Mouse (Mus musculus) cerebellum, adult 9-11 months (tissue): Measurements from ENCODE around the gene Gpnmb.

ENCODE experiments used
- DNase-seq: peaks from one replicate; pipeline ENCODE4 v3.0.0; 2022

Gene Gpnmb

DNA sequence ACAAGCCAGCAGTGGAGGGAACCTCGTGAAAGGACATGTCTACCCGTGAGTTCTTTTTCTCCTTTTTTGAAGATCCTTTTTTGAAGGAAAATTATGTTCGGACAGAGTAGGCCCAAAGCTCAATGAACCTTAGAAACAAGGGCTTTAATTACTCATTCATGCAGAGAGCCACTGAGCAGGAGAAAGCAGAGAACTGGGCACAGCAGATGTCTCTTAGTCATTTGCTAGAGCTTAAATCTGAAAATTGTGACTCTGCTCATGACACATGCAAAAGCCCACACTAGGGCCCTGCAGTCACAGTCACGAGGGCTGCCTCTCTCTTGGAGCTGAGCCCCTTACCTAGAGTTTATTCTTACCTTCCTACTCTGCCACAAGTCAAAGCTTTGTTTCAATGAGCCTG lies 3.6 kb upstream of the Gpnmb start:
- DNase-seq, result no peak

DNA sequence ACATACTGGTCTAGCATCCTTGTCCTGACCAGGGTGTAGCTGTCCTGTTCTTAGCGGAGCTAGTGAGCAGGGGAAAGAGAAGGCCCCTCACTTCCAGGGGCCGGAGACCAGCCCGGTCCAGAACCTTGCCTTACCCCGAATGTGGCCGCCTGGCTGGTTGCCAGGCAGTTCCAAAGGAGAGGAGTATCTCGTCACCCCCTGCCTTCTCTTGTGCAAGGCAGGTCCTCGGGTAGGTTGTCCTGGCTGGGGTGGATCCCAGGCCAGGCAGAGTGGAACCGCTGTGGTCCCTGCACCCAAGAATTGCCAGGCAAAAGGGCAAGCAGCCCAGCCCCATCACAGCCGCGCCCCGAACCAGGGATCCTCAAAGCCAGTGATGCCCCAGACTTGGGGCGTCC lies 919 bp downstream of the Gpnmb start:
- DNase-seq, result no peak

DNA sequence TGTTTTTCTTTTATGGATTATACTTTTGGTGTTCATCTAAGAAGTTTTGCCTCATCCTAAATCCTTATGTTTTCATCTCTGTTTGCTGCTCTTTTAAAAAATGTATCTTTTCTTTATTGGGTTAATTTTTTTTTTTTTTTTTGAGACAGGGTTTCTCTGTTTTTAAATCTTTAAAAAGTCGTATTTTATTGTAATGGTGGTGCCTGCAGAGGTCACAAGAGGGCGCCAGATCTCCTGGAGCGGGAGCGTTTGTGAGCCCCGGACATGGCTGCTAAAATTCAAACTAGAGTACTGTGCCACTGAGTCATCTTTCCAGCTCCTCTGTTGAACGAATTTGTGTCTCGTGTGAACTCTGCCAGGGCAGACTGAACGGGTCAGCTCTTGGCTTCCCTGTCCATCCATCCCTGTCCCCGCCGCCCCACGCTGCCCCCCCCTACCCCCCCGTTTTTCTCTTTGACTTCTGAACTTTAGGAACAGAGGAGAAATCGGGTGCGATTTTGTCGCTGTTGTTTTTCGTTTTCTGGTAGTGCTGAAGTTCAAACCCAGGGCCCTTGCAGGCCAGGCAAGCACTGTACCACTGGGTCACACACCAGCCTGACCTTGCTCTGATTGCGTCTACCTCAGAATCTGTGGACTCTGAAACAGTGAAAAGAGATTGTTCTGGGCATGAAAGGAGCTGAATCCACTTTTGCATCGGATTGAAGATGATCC lies 3.3 kb downstream of the Gpnmb start:
- peak; percentile 10 for DNase-seq

GRCm38 (mm10) chr6:49046502-49046901 lies 10.2 kb downstream of the Gpnmb start:
- DNase-seq, result no peak

- DNase-seq, result no peak
Measured at GRCm38 (mm10) chr6:49046976-49047375, 10.6 kb downstream of the Gpnmb start.

GRCm38 (mm10) chr6:49047848-49048247 lies 11.5 kb downstream of the Gpnmb start:
- no peak for DNase-seq

GRCm38 (mm10) chr6:49048395-49048794 lies 12.0 kb downstream of the Gpnmb start:
- no peak for DNase-seq

- DNase-seq, result no peak
Measured at GRCm38 (mm10) chr6:49050677-49051410, 14.5 kb downstream of the Gpnmb start.

- no peak for DNase-seq
Measured at GRCm38 (mm10) chr6:49052191-49052590, 15.8 kb downstream of the Gpnmb start.

DNA sequence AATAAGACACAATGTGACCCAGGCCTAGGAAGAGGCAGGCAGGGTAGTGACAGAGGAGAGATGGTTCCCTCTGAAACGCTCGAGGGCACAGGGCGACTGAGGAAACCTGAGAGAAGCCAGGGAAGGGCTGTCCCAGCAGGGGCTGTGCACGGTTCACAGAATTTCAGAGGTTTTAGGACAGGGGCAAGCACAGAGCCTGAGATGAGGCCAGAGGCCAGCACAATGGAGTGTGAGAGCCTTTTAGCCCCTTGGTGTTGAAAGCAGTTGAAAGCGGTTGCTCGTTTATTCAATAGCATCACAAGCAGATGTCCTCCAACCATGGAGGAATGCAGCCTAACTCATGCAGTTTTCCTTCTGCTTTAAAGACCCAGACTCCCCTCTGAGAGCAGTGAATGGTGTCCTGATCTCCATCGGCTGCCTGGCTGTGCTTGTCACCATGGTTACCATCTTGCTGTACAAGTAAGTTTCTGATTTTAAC lies 18.9 kb downstream of the Gpnmb start:
- no peak for DNase-seq

GRCm38 (mm10) chr6:49056009-49056408 lies 19.7 kb downstream of the Gpnmb start:
- no peak for DNase-seq

DNA sequence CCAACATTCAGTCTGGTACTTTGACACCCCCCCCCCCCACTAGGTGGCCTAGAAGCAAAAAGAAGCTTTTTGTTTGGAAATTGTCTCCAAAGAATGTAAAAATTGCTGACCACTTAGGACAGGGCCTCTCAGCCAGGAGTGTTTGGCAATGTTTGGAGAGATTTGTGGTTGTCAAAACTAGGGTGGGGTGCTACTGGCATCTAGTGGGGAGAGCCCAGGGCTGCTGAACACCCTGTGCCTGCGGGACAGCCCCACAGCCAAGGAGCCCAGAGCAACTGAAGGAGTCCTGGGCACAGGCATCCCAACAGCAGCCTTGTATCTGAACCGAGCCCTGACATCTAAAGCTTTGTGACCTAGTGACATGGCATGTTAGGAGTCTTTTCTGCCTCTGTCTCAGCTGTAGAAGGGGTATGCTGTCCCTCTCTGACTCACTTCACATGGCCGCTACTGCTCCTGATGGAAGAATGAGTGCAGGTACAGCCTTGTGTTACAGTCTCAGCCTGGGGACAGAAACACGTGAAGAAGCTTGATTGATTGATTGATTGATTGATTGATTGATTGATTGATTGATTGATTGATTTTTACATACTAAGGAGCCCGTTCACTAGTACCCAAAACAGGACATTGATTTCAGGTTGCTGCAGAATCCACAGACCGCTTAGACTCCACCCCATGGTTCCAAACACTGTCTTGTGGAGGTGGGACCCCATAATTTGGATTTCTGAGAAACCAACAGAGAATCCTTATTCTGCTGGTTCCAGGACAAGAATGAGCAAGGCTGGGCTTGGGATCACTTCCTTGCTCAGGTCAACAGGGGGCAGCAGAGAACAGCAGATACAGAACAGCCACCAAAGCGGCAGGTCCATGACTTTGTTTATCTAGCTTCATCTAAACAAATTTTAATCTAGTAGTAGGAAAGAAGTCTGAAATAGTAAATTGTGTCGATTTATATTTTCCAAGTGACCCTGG lies 21.0 kb downstream of the Gpnmb start:
- DNase-seq, result peak; percentile 55

- DNase-seq, result no peak
Measured at GRCm38 (mm10) chr6:49068361-49068760, 32.0 kb downstream of the Gpnmb start.

GRCm38 (mm10) chr6:49073304-49074116 lies 37.2 kb downstream of the Gpnmb start, which contains the start of gene Malsu1:
Gene Malsu1, plus strand, starts transcription at chr6:49073795.
- DNase-seq, result peak; percentile 94

- no peak for DNase-seq
Measured at GRCm38 (mm10) chr6:49074117-49074490, 37.8 kb downstream of the Gpnmb start.

- no peak for DNase-seq
Measured at GRCm38 (mm10) chr6:49077894-49078293, 41.5 kb downstream of the Gpnmb start.

GRCm38 (mm10) chr6:49079313-49079712 lies 43.0 kb downstream of the Gpnmb start:
- no peak for DNase-seq

DNA sequence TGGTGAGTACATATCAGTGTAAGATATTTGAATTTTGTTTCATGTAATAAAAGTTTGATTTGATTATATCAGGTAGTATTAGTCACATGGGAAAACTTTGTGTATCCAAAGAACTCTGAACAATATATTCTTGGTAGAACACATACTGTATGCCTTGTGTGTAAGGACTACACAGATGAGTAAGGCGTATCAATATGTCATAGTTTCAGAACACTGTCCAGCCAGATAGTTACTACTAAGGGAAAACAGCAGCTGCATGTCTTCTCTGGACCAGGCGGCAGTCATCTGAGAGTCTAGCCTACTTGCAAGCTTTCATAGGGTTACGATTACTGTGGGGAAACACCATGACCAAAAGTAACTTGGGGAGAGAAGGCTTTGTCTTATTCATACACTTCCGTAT lies 46.7 kb downstream of the Gpnmb start:
- DNase-seq, result no peak

GRCm38 (mm10) chr6:49094968-49095367 lies 58.6 kb downstream of the Gpnmb start:
- DNase-seq, result no peak

- DNase-seq, result peak; percentile 38
Measured at GRCm38 (mm10) chr6:49096421-49096820, 60.1 kb downstream of the Gpnmb start.

DNA sequence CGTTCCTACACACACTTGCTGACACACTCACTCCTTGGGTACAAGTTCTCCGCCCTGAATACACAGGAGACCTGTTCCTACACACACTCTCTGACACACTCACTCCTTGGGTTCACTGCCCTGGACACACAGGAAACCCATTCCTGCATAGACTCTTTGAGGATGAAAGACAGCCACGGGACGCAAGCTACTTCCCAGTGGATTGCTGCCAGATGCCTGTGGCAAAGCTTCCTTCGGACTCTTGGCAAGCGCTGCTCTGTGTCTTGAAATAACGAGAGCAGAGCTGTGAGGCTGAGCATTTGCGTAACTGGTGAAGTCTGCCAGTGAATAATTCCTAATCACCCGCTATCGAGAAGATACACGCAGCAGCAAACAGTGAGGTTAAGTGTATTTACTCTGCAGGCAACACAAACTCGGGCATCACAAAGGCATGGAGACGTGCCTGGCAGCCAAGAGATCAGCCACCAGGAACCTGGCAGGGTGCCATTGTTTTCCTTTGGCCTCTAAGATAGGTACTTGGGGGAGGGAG lies 60.7 kb downstream of the Gpnmb start:
- DNase-seq, result peak; percentile 81

- peak; percentile 59 for DNase-seq
Measured at GRCm38 (mm10) chr6:49097596-49098110, 61.3 kb downstream of the Gpnmb start.
